Mouse (Mus musculus) left cerebral cortex, postnatal 4 days (tissue): Measurements from ENCODE around the gene Cst11. TPM values are rescaled to one million over a fixed set of nuclear protein-coding genes. Genes with fewer than 3 reads are reported as not detected.
A peak's percentile ranks its signal among the peaks of the same experiment; 100 is the strongest.
"Not testable (repeated sequence)": the region's sequence is repeated elsewhere in the genome, so short reads cannot be mapped to it uniquely, and the experiment has no call there.

Experiments used
- DNase-seq: peaks from one replicate; pipeline ENCODE4 v3.0.0-alpha.2; 2022
- intact Hi-C: fragments of 180-260 bp; cut with DNase I; formaldehyde crosslinking; loops from one replicate; pipeline ENCODE4 v1.15.1; 2025
- total RNA-seq, 2 experiments: library from RNA; stranded (reverse); gene quantifications; 2 replicates each; pipeline ENCODE4 v1.2.3; 2021

Cst11 gene
- not detected for total RNA-seq

DNA sequence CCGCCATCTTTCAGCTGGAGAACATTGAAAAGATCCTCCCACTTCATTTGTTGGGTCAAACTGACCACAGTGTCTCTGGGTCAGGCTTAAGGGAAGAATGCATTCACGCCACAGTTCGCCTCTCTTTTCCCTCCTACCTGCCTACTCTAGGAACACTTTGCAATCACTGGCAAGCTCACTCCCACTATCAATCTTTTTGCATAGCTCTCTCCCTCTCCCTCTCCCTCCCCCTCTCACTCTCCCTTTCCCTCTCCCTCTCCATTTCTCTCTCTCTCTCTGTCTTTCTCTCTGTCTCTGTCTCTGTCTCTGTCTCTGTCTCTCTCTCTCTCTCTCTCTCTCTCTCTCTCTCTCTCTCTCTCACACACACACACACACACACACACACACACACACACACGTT, at the start of gene Cst11:
TSS of gene Cst11 (minus strand) at position 101 of the 400 bp plus-strand sequence.
- DNase-seq, intact Hi-C loops: not testable (repeated sequence)

DNA sequence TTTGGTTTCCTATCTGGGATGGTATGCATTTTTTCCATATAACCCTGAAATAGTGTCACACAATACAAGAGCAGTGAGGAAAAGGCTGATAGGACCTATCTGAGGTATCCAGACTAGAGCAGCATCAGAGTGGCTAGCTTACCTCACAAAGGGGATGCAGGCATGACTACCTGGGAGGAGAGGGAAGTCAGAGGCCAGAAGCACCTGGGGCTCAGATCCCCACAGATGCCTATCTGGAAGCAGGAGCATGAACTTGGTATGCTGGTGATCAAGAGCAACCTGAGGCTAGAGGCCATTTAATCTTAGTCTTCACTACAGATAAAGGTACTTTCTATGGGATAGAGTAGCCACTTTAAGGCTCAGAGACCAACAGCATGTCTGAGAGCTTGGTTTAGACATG, 48.6 kb upstream of the Cst11 start, which contains the start of gene Cst13:
TSS of gene Cst13 (plus strand) at position 173 of the 400 bp plus-strand sequence.
- intact Hi-C loops: no loop called here
- no peak for DNase-seq

DNA sequence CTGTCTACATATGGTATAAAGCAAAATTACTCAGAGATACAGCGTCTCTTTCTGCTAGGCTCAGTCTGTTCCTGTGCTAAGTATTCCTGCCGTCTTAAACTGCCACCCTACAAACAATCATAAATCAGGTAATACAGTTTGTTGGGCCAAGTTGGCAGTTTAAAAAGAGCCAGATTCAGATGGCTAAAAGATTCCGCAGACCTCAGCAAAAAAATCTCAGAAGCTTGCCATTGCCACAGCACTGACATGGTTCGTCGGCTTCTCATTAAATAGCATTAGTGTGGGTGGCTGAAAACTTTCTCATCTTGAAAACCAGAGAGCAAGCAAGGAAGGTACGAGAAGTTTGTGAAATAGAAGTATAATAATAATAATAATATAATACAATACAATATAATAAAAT, 35.4 kb upstream of the Cst11 start:
- intact Hi-C loops: no loop called here
- no peak for DNase-seq

DNA sequence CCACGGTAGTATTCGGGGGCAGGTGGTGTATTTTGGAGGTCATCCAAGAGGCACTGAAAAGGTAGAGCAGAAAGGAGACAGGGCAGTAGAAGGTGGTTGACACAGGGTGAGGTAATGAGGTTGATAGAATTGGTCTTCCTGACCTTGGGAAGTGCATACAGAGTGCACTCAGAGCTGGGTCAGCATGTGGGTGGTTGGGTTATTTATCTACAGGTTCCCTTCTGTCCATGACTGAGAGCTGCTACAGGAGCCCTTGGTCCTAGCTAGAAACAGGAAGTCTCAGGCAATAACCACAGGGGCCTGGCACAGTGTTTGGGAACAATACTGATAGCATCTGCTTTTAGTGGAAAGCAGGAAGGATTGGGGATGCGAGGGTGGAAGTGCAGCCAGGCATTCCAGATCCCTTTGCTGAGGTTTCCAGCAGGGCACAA, 30.2 kb upstream of the Cst11 start:
- intact Hi-C loops: no loop called here
- DNase-seq: peak; percentile 46

DNA sequence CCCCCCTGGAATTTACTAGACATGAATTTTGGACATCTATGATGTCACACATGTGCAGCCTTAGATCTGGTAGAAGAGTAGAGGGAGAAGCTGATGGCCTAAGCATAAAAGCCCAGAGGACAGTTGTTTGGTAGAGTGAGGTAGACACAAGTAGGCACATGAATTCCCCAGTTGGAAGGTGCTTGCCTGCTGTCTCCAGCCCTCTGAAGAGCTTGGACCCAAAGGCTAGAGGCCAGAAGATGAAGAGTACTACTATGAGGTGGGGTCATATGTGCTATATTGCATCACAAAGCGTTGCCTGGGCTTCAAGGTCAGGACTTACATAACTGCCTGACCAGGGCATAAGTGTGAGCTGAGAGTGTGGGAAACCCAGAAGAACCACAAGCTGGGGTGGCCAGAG, 27.2 kb upstream of the Cst11 start, which contains the start of gene Cst8:
TSS of gene Cst8 (plus strand) at position 301 of the 400 bp plus-strand sequence.
- no peak for DNase-seq
- intact Hi-C loops: no loop called here

DNA sequence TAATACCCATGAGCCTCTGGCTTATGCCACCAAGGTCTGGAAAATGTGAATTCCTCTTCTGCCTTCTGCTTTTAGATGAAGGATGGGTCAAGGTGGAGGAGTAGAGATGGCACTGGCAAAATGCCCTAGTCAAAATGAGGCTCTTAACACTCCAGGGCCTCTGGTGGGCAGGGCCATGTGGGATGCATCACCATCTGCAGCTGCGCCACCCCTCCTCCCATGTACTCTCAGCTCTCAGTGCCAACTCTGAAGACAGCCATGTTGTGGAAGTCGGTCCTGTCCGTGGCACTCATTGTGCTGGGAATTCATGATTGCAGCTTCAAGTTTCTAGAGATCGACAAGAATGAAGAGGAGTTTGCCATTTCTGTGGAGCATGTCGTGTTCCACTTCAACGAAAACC, 17.8 kb upstream of the Cst11 start, which contains the start of gene Cst12:
TSS of gene Cst12 (plus strand) at position 220 of the 400 bp plus-strand sequence.
- DNase-seq: no peak

DNA sequence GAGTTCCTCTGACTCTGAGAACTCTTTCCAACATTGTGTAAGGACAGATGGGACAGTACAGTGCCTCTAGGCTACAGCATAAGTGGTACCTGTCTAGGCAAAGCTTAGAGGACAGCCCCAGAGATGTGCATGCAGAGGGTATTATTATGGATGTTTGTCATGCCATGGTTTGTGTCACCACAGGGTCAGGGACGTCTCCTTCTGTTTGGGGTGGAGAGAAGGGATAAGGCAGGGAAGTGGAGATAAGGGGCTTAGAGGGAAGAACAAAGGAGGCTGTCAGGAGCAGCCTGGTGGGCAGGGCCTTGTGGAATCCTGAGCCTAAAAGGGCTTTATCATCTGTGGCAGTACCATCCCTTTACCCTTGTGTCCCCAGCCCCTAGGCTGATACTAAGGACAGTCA, 10.4 kb upstream of the Cst11 start, which contains the start of gene 8030411F24Rik:
TSS of gene 8030411F24Rik (plus strand) at position 301 of the 400 bp plus-strand sequence.
- intact Hi-C loops: no loop called here
- no peak for DNase-seq

More for the DNA sequence above, 17.8 kb upstream of the Cst11 start, which contains the start of gene Cst12:
- intact Hi-C loops: no loop called here

DNA sequence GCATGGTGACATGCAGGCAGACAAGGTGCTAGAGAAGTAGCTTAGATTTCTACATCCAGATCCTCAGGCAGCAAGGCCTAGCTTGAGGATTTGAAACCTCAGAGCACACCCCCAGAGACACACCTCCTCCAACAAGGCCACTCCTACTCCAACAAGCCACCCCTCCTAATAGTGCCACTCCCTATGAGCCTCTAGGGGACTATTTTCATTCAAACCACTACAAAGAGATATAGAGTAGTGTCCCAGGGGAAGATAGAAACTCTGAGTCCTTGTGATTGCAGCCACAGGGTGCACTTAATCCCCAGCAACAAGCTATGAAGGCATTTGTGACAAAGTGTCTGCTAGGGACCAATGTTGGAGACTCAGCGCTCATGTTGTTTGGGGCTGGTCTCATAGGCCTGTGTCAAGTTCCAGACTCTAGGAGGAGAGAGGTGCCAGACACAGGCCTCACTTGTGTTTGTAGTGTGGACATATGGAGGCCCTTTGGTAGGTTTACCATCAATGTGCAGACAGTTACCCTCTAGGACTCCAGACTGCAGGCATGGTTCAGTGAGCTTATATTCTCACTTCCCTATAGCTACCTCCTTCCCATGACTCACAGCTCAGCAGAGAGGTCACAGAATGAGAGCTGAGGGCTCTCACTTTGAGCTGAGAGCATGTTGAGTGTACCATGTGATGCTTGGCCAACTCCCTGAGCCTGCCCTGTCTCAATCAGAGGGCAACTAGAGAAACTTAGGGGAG, 7.5 kb downstream of the Cst11 start:
- DNase-seq: no peak
- intact Hi-C loops: no loop called here

DNA sequence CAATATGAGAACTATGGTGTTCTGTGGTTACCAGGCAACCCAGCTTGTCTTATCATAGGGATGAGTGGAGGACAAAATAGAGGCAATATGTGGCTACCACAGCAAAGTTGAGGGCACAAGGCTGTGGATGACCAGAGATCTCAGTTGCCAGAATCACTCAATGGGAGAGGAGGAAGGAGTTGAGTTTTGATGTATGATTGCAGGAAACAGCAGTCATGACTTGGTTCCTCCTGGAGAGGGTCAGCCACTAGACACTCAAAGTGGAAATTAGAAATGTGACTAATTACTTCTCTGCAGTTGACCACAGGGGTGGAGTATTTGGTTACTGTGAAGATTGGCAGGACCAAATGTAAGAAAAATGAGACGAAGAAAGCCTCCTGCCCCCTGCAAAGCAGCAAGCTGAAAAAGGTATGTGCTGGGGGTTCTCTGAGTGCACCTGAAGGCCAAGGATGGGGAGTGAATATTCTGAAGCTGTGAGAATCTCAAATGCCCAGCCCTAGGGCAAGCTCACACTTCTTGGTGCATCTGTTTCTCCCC, 16.9 kb downstream of the Cst11 start:
- intact Hi-C loops: loop anchor here (5.0 kb wide), 1 partner anchor 148 kb away; no protein-coding TSS in a partner anchor
- no peak for DNase-seq

DNA sequence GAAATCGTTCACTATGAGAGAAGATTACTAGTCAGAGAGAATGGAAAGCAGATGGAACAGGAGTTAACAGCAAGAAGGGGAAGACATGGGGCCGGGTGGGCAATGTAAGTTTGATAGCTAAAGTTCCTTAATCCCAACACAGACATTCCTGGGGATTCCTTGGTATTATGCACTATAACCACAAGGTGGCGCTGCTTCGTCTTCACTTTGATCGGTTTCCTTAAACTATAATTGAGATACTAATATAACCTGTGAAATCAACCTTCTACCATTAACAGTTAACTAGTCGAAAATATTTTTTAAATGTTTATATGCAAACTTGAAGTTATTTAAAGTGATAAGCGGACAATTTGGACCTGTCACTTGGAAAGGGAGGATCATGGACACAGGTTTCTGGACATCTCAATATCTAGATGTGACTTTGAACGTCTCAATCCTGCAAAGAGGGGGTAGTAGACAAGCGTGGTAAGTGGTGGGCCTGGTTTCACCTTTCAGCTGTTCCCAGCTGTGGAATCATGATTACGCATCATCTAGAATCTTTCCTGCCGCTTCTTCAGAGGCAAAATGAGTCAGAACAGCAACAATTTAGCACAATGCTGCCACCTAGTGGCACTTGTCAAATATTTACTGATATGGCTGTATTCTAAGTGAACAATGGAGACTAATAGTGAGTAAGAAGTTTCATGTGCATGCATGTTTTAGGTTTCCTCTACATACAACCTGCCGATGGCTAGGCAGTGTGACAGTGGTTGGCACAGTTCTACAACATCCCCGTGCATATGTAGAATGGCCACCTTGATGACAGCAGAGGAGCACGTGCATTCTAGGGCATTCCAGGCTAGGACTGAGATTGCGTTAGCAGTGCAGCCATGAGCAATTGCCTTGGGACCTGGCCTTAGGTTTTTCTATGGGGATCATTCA, 19.1 kb downstream of the Cst11 start:
- intact Hi-C loops: loop anchor here (5.0 kb wide), 1 partner anchor 150 kb away; no protein-coding TSS in a partner anchor
- peak; percentile 67 for DNase-seq

DNA sequence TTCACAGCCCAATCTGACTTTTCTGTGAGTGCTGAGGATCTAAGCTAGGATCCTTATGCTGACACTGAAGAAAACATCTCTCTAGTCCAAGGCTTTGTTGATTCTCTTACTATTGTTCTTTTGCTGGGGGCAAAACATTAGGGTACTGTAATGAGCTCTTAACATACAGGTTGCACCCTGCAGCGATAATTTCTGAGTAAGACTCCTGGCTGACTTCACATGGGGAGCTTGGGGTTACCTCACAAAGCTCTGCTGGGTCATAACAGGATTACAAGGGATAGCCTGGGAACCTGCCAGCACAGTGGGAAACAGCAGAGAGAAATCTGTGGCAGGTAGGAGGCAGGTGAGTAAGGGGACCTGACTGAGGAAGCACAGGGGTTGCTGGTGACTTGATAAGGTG, 21.2 kb downstream of the Cst11 start, which contains the start of gene Cstl1:
TSS of gene Cstl1 (plus strand) at position 301 of the 400 bp plus-strand sequence.
- intact Hi-C loops: loop anchor here (5.0 kb wide), 1 partner anchor 152 kb away; no protein-coding TSS in a partner anchor
- DNase-seq: no peak

DNA sequence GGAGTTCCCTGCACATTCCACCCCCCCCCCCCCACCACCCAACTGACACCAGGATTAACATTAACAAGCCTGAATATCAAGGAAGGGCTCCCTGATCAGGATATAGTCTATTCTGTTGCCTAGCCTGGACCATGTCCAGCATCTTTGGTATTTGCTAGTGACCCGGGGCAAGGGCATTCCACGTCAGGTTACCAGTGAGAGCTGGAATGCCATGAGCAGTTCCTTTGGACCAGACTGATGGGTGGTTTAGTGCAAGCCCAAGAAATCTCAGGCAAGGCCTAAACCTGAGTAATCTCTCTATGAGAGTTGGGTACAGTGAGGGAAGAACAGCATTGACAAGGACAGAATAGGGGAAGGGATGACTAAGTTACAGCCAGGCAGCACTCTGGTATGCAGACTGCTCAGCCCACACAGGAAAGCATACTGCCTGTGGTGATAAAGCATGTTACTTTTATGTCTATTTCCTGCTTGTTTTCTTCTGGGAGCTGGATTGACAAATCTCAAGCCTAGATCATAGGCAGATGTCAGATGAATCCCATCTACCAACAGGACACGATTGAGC, 27.4 kb downstream of the Cst11 start:
- intact Hi-C loops: no loop called here
- peak; percentile 6 for DNase-seq

DNA sequence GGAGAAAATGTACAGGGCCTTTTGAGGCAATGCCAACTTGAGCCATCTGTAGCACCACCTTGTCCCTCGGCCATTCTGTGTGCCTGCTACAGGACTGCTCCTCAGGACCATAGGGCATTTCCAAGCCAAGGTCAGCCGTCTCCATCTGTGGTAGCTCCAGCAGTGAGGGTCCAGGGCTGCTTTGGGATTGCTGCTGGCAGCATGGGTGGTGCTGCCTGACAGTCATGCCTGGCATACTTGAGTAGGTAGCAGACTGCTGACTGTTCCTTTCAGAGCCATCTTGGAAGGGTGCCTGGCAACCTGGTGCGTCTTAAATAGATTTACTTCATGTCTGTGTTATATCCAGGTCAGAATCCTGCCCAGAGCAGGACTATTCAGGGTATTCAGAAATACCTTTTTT, 28.3 kb downstream of the Cst11 start:
- peak; percentile 77 for DNase-seq
- intact Hi-C loops: no loop called here

DNA sequence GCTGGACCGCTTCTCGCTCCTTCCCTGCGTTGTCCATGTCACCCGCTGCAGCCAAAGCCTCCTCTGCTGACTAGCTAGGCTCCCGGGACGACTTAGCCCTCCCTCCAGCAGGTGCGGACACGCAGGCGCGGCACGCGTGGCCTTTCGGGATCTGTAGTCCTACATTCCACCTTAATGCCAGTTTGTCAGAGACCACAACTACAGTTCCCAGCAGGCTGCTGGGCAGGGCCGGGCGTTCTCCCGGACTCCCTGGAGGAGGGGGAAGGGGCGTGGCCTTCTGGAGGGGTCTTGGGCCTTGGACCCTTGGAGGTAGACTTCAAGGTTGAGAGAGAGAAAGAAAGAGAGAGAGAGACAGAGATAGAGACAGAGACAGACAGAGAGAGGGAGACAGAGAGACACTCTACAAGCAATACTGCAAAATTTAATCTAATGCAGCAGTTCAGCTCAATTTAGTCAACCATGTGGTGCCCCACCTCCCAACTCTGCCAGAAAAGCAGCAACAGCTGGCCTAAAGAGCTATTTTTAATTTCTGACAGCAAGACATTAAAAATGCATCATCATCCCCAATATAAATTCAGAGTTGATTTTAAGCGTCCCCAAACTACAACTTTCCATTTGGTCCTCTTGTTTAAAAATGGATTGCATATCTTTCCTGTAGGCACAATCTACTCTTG, 38.8 kb downstream of the Cst11 start, which contains the start of gene Napb:
TSS of gene Napb (minus strand) at position 141 of the 674 bp plus-strand sequence.
- intact Hi-C loops: no loop called here
- DNase-seq: peak; percentile 95

DNA sequence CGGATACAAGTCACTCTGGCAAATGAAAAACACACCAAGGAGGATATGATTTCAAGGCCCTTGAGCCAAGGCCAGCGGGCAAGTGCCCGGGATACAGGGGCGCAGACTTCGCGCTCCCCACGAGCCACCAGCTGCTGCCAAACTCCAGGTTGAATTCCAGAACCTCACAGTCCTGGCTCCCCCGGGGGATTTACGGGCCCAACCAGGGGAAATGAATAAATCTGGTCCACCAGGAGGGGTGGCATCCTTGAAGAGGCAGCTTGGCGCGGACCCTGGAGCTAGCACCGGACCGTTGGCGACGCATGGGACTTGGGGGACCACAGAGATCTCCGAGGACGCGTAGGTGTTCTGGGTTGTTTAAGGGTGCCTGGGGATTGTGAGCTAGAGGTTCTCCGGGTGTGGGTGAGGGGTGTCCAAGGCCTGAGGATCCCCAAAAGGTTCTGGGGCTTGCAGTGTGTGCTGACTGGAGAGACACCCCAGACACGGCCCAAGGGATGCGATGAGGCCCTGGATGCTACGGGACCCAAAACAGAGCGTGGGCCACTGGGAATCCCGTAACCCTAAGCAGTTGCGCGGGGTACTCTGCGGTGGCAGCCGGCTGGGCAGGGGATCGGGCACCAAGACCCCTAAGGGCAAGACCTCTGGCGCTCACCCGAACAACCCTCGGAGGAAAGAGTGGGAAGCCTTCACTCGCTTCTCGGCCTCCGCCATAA, 39.5 kb downstream of the Cst11 start:
- intact Hi-C loops: no loop called here
- DNase-seq: peak; percentile 35

DNA sequence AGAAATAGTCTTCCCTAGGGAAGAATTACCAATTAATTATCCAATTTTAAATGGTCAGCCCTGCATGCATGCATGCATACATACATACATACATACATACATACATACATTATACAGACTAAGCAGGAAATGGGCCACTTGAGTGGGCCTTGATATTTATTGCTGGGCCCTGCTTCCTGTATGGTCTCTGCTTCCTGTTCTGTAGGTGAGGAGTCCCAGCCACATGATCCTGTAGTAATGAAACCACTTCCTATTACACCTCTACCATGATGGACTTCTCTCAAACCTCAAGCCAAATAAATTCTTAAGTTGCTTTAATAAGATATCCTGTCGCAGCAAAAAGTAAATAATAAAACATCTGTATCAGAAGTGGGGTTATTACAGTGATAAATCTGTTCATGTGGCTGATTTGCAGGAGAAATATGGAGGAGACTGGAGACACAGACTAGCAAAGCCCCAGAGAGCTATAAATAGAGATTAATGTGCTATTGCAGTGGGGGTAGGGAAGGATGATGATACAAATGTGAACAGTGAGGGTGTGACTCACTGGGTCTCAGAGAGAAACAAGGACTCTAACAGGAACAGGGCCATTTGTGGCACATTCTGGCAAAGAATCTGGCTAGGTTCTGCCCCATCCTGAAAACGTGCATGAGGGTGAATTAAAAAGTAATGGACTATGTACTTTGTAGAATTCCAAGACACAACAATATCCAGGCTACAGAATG, 51.9 kb downstream of the Cst11 start:
- DNase-seq: no peak
- intact Hi-C loops: no loop called here
